Mouse (Mus musculus): Measurements from ENCODE around the gene Ankrd45.

GRCm38 (mm10) chr1:161159214-161159613 is 16.7 kb downstream of the Ankrd45 start, which contains the start of gene Tex50:
- no peak for TF ChIP-seq CTCF (IDR thresholded peaks at IDR 0.05; ENCODE audit: low read depth)
- no peak for TF ChIP-seq EP300 (IDR thresholded peaks at IDR 0.05; ENCODE audit: low read depth)
